Mouse (Mus musculus): ENCODE measurements around the gene Sdf2.
A peak's percentile ranks its signal among the peaks of the same experiment; 100 is the strongest.

Sdf2 gene

GRCm38 (mm10) chr11:78245627-78246317 lies at the start of gene Sdf2, which contains the start of gene Supt6:
TSS of gene Sdf2 (plus strand) at chr11:78245746.
TSS of gene Supt6 (minus strand) at chr11:78245987.
- DNase-seq (ENCODE audit: low read depth, low spot score): peak; percentile 93

GRCm38 (mm10) chr11:78202372-78202771 lies 43.2 kb upstream of the Sdf2 start:
- DNase-seq (ENCODE audit: low read depth, low spot score): no peak

GRCm38 (mm10) chr11:78204287-78204686 lies 41.3 kb upstream of the Sdf2 start:
- DNase-seq (ENCODE audit: low read depth, low spot score): no peak

- DNase-seq (ENCODE audit: low read depth, low spot score): no peak
Measured at GRCm38 (mm10) chr11:78205361-78206206, 40.0 kb upstream of the Sdf2 start.

GRCm38 (mm10) chr11:78207190-78207589 lies 38.4 kb upstream of the Sdf2 start:
- no peak for DNase-seq (ENCODE audit: low read depth, low spot score)

- no peak for DNase-seq (ENCODE audit: low read depth, low spot score)
Measured at GRCm38 (mm10) chr11:78209886-78210285, 35.7 kb upstream of the Sdf2 start.

GRCm38 (mm10) chr11:78210615-78211014 lies 34.9 kb upstream of the Sdf2 start:
- DNase-seq (ENCODE audit: low read depth, low spot score): no peak

- DNase-seq (ENCODE audit: low read depth, low spot score): no peak
Measured at GRCm38 (mm10) chr11:78211513-78211912, 34.0 kb upstream of the Sdf2 start.

GRCm38 (mm10) chr11:78213086-78213817 lies 32.3 kb upstream of the Sdf2 start:
- DNase-seq (ENCODE audit: low read depth, low spot score): peak; percentile 26

- DNase-seq (ENCODE audit: low read depth, low spot score): peak; percentile 54
Measured at GRCm38 (mm10) chr11:78215709-78216317, 29.7 kb upstream of the Sdf2 start.

GRCm38 (mm10) chr11:78223586-78223985 lies 22.0 kb upstream of the Sdf2 start:
- DNase-seq (ENCODE audit: low read depth, low spot score): no peak

GRCm38 (mm10) chr11:78231518-78231917 lies 14.0 kb upstream of the Sdf2 start:
- DNase-seq (ENCODE audit: low read depth, low spot score): no peak

GRCm38 (mm10) chr11:78240193-78240857 lies 5.2 kb upstream of the Sdf2 start:
- no peak for DNase-seq (ENCODE audit: low read depth, low spot score)

- DNase-seq (ENCODE audit: low read depth, low spot score): no peak
Measured at GRCm38 (mm10) chr11:78245261-78245626, 302 bp upstream of the Sdf2 start.

- peak; percentile 51 for DNase-seq (ENCODE audit: low read depth, low spot score)
Measured at GRCm38 (mm10) chr11:78246318-78247011, 919 bp downstream of the Sdf2 start.

GRCm38 (mm10) chr11:78247012-78247348 lies 1.4 kb downstream of the Sdf2 start:
- no peak for DNase-seq (ENCODE audit: low read depth, low spot score)

GRCm38 (mm10) chr11:78247727-78248140 lies 2.2 kb downstream of the Sdf2 start:
- DNase-seq (ENCODE audit: low read depth, low spot score): no peak

GRCm38 (mm10) chr11:78256618-78257017 lies 11.1 kb downstream of the Sdf2 start:
- no peak for DNase-seq (ENCODE audit: low read depth, low spot score)

- peak; percentile 54 for DNase-seq (ENCODE audit: low read depth, low spot score)
Measured at GRCm38 (mm10) chr11:78260489-78261258, 15.1 kb downstream of the Sdf2 start.
